Mouse (Mus musculus) midbrain, embryonic 11.5 days (tissue): ENCODE data around the gene Olfm1. TPM values are rescaled to one million over a fixed set of nuclear protein-coding genes. Genes with fewer than 3 reads are reported as not detected.

ENCODE experiments used
- ATAC-seq: fragments of 200-750 bp; cut with Nextera tagmentation; 2 replicates; pipeline ENCODE4 v1.8.0; 2017; ENCODE audit warnings: moderate TSS enrichment, moderate library complexity; ENCODE audit not compliant: low FRiP score
- DNase-seq: peaks from one replicate; pipeline ENCODE4 v3.0.0; 2015; ENCODE audit warnings: low spot score; ENCODE audit errors: missing footprints
- H3K27ac ChIP-seq: fragments of 300-500 bp; sonication (generic); 2 replicates; pipeline ENCODE4 v1.5.1; 2014; ENCODE audit warnings: low read depth, low read length
- H3K27me3 ChIP-seq: fragments of 300-500 bp; sonication (generic); 2 replicates; pipeline ENCODE4 v1.6.1; 2014; ENCODE audit warnings: mild to moderate bottlenecking, low read length, moderate library complexity, mixed read lengths; ENCODE audit not compliant: control insufficient read depth, insufficient read depth
- H3K36me3 ChIP-seq: fragments of 300-500 bp; sonication (generic); 2 replicates; pipeline ENCODE4 v1.6.1; 2014; ENCODE audit warnings: mild to moderate bottlenecking, low read length, moderate library complexity, mixed read lengths; ENCODE audit not compliant: control insufficient read depth, insufficient read depth
- H3K4me1 ChIP-seq: fragments of 300-500 bp; sonication (generic); 2 replicates; pipeline ENCODE4 v1.6.1; 2014; ENCODE audit warnings: low read length; ENCODE audit not compliant: control insufficient read depth, insufficient read depth
- H3K4me2 ChIP-seq: fragments of 300-500 bp; sonication (generic); 2 replicates; pipeline ENCODE4 v1.6.1; 2014; ENCODE audit warnings: mild to moderate bottlenecking, moderate library complexity
- H3K4me3 ChIP-seq: fragments of 300-500 bp; sonication (generic); 2 replicates; pipeline ENCODE4 v1.5.1; 2014; ENCODE audit warnings: low read depth, low read length
- H3K9ac ChIP-seq: fragments of 300-500 bp; sonication (generic); 2 replicates; pipeline ENCODE4 v1.6.1; 2014; ENCODE audit warnings: low read length
- H3K9me3 ChIP-seq: fragments of 300-500 bp; sonication (generic); 2 replicates; pipeline ENCODE4 v1.6.1; 2016; ENCODE audit warnings: low read length; ENCODE audit not compliant: control insufficient read depth
- WGBS: fragments of 180-500 bp; shearing (Covaris S2); extraction: QIAGEN DNeasy Blood & Tissue Kit; methylation state at CpG from one replicate; pipeline ENCODE4 v1.1.7; 2014; 5-methylcytosine and 5-hydroxymethylcytosine counted together
- polyA plus RNA-seq: library from polyadenylated mRNA; unstranded; fragments of >200 nt; fragmentation: Nextera tagmentation; extraction: Ambion mirVana; gene quantifications from 2 replicates; pipeline ENCODE4 v1.2.1, GENCODE M21; 2014

Gene Olfm1
- polyA plus RNA-seq, 1 experiment from 2014 or later = 68.6 TPM

DNA sequence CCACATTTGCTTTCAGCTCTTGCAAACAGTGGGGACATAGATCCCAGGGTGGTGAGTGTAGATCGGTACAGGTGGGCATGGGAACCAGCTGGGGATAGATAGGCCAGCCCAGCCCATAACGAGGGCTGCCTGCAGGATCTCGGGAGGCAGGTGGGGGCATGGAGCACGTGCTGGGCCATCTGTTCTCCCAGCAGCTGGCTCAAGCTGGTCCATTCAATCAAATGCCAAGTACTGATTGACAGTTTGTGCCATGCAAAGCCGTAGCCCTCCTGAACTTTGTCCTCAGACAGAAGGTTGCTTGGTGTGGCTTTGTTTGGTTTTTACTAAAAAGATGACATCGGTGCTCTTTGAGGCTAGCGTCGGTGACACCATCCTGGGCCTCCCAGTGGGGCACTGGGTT lies 2.9 kb downstream of the Olfm1 start:
- H3K4me2 ChIP-seq = no peak overlapping the region
- no peak overlapping the region for H3K27ac ChIP-seq
- no peaks in the 10 kb centered on the region for H3K27me3 ChIP-seq
- ATAC-seq (no peak), DNase-seq (peak; percentile 47)
- peaks cover 13% of the 10 kb centered on the region for H3K4me1 ChIP-seq
- H3K9ac ChIP-seq = no peak overlapping the region
- no peaks in the 10 kb centered on the region for H3K36me3 ChIP-seq
- H3K4me3 ChIP-seq = no peak overlapping the region
- no peaks in the 10 kb centered on the region for H3K9me3 ChIP-seq
- 78% methylated on average over 8 of the region's 8 CpGs for WGBS

DNA sequence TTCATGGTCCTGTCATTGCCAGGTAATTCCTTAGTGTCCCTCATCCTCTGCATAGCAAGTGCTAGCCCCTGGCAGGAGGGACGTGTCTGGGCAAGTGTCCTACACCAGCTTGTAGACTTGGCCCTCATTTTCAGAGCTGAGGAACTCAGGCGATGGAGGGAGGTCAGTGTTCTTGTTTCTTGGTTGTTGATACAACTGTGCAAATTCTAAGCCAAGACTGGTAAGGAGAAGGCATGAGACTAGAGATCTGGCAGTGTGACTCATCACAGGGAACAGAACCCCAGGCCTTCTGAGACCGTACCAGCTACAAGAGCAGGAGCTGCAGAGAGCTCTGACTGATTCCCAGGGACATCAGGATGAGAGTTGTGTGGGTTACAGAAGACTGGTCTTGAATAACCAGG lies 8.6 kb downstream of the Olfm1 start:
- no peaks in the 10 kb centered on the region for H3K9me3 ChIP-seq
- no peak overlapping the region for H3K27ac ChIP-seq
- no peak overlapping the region for H3K9ac ChIP-seq
- H3K4me1 ChIP-seq = peaks cover 12% of the 10 kb centered on the region
- 86% methylated on average over 3 of the region's 3 CpGs for WGBS
- no peaks in the 10 kb centered on the region for H3K36me3 ChIP-seq
- H3K27me3 ChIP-seq = no peaks in the 10 kb centered on the region
- no peak overlapping the region for H3K4me2 ChIP-seq
- ATAC-seq (no peak), DNase-seq (no peak)
- no peak overlapping the region for H3K4me3 ChIP-seq

DNA sequence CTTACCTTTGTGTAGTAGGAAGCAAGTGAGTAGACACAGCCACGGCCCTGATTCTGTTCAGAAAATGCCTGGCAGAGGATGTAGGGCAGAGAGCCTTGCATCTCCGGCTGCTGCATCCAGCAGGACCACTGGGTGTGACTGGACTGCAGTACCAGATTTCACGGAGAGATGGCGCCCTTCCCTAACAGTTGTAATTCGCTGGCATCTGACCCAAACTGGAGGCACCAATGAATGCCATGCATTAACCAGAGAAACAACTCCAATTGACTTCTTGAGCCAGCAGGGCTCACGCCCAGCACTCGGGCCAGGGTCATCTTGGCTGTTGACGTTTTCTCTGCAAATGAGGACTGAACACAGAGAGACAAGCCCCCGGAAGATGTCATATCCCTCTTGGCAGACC lies 11.4 kb downstream of the Olfm1 start:
- H3K4me1 ChIP-seq = peaks cover 15% of the 10 kb centered on the region
- no peak overlapping the region for H3K27ac ChIP-seq
- no peak overlapping the region for H3K9ac ChIP-seq
- DNase-seq (peak; percentile 100), ATAC-seq (0 out of 2 replicates have a peak, but pooled peaks have one; percentile 17)
- no peak overlapping the region for H3K4me3 ChIP-seq
- H3K9me3 ChIP-seq = no peaks in the 10 kb centered on the region
- H3K36me3 ChIP-seq = no peaks in the 10 kb centered on the region
- no peak overlapping the region for H3K4me2 ChIP-seq
- 5% methylated on average over 9 of the region's 9 CpGs for WGBS
- H3K27me3 ChIP-seq = no peaks in the 10 kb centered on the region

DNA sequence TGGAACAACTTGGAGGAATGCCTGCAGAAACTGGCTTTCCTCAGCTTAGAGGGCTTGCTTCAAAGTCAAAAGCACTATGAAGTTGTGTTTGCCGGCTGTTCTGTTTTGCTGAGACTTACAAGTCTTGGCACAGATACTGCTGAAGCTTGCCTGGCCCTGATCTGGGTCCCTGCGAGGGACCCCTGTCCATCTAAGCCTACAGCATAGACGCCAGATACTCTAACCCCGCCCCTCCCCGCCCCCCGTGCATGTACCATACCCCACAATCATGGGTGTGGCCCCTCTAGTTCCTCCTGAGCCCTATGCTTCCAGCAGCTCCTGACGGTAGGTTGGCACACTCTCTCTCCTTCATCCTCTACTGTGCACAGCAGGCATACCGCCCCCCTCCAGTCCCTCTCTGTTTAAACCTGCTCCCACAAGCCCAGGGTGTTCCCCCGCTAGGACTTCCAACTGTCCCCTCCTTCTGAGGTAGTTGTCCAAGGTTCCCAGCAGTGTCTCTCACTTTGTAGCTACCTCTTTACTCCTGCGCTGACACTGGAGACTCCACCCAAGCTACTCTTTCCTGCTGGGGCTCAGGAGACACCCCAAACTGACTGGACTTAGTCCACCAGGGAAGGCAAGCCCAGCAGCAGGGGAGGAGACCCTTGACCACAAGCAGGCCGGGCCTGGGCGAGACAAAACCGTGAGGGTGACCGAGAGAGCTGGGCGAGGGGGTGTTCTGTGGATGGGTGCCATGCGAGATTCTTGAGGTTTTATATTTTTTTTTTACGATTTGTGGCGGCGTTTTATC lies 12.1 kb downstream of the Olfm1 start:
- peak; percentile 89 for DNase-seq
- Histone ChIP-seq H3K36me3 (no peaks in the 10 kb centered on the region), H3K9me3 (no peaks in the 10 kb centered on the region), H3K4me2 (peak overlapping the region; percentile 99), H3K9ac (no peak overlapping the region; the same call in 1 of the 2 replicates), H3K4me1 (peaks cover 15% of the 10 kb centered on the region), H3K4me3 (peak overlapping the region; percentile 54), H3K27ac (no peak overlapping the region), H3K27me3 (no peaks in the 10 kb centered on the region)
- 18% methylated on average over 19 of the region's 19 CpGs for WGBS
- ATAC-seq = 0 out of 2 replicates have a peak, but pooled peaks have one; percentile 1

DNA sequence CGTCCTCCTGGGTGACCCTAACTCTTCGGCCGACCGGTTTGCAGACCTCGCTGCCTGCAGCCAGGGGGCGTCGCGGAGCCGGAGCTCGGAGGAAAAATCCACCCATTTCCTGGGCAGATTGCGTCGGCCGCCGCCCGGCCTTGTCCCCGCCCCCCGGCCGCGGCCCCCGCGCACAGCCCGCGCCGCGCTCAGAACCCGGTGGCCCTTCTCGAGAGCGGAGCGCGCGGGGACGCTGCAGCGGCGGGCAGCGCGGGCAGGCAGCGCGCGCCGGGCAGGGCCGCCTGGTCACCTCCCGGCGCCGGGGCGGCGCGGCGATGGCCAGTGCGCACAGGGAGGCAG lies 12.6 kb downstream of the Olfm1 start:
- H3K27ac ChIP-seq = no peak overlapping the region
- no peaks in the 10 kb centered on the region for H3K36me3 ChIP-seq
- no peaks in the 10 kb centered on the region for H3K9me3 ChIP-seq
- ATAC-seq (peak; percentile 72), DNase-seq (peak; percentile 96)
- no peaks in the 10 kb centered on the region for H3K27me3 ChIP-seq
- H3K4me2 ChIP-seq = peak overlapping the region; percentile 99
- under 1% methylated on average over 47 of the region's 49 CpGs for WGBS
- H3K4me3 ChIP-seq = peak overlapping the region; percentile 54
- H3K9ac ChIP-seq = peak overlapping the region; percentile 78
- peaks cover 15% of the 10 kb centered on the region for H3K4me1 ChIP-seq

DNA sequence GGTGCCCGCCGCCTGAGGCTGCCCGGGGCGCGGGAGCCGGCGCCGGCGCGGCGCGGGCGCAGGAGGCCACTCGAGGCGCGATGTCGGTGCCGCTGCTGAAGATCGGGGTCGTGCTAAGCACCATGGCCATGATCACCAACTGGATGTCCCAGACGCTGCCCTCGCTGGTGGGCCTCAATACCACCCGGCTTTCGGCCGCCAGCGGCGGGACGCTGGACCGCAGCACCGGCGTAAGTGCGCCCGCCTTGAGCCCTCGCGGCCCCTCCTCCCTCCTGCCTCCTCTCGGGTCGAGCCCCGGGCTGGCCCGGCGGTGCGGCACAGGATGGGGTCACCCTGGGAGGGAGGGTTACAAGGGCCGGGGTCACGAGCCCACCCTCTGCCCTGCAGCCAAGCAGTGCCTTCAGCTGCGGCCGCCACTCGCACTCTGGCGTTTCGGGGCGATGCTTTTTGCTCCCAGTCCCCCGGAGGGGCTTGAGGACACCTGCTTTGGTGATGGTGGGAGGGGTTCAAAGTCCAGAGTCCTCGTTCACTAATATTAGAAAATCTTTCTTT lies 13.2 kb downstream of the Olfm1 start:
- Histone ChIP-seq H3K27me3 (no peaks in the 10 kb centered on the region), H3K4me2 (peak overlapping the region; percentile 99), H3K9me3 (no peaks in the 10 kb centered on the region), H3K9ac (peak overlapping the region; percentile 78), H3K27ac (no peak overlapping the region; the same call in 1 of the 2 replicates), H3K4me1 (peaks cover 15% of the 10 kb centered on the region), H3K36me3 (no peaks in the 10 kb centered on the region), H3K4me3 (peak overlapping the region; percentile 54)
- ATAC-seq (peak; percentile 49), DNase-seq (peak; percentile 93)
- WGBS = 1% methylated on average over 50 of the region's 51 CpGs

DNA sequence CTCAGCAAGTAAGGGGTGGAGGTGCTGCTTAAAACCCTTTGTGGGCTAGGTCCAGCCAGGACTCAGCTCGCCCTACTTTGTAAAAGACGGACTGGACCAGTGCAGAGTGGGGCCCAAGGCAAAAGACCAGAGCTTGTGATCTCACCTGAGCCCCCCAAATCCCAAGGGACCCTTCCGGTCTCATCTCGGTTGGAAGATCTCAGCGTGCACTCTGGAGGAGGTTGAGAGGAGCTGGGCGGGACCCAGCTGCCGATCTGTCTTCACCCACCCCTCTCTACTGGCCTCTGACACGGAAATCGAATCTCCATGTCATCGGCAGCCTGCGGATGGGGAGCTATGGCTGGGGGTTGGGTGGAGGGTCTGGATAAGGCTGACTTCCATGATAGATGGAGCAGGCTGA lies 13.7 kb downstream of the Olfm1 start:
- ATAC-seq = 0 out of 2 replicates have a peak, but pooled peaks have one; percentile 51
- H3K4me1 ChIP-seq = peaks cover 15% of the 10 kb centered on the region
- WGBS = 9% methylated on average over 11 of the region's 11 CpGs

DNA sequence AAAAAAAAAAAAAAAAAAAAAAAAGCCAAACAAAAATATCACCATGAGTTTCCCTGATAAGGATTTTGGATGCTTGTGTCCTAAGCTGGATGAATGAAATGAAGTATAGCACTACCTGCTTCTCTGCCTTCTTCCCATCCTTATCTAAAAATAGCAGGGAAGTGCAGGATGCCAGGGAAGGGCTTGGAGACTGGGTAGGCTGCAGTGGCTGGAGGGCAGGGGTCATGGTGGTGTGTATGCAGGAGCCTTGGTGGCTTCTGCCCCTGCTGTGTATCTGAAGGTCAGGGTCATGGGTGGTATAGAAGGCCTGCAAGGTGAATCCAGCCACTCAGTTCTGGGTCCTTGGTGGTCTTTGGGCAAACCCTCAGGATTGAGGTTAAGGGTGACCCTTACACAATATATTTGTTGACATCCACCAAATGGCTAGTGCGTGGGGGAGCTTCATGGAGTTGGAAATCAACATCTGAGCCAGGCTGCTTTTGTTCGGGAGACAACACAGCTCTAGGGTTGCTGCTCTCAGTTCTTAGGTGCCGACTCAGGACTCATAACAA lies 14.5 kb downstream of the Olfm1 start:
- DNase-seq = no peak
- Histone ChIP-seq H3K9me3 (no peaks in the 10 kb centered on the region), H3K27me3 (no peaks in the 10 kb centered on the region), H3K36me3 (no peaks in the 10 kb centered on the region), H3K9ac (no peak overlapping the region), H3K4me2 (no peak overlapping the region), H3K4me3 (no peak overlapping the region), H3K4me1 (peaks cover 18% of the 10 kb centered on the region), H3K27ac (no peak overlapping the region)
- WGBS = 76% methylated on average over 3 of the region's 3 CpGs
- ATAC-seq = no peak

More for the DNA sequence above, 13.7 kb downstream of the Olfm1 start:
- no peaks in the 10 kb centered on the region for H3K36me3 ChIP-seq
- peak overlapping the region; percentile 78 for H3K9ac ChIP-seq
- peak overlapping the region; percentile 54 for H3K4me3 ChIP-seq
- H3K4me2 ChIP-seq = peak overlapping the region; percentile 99
- no peaks in the 10 kb centered on the region for H3K27me3 ChIP-seq
- no peak overlapping the region for H3K27ac ChIP-seq
- no peaks in the 10 kb centered on the region for H3K9me3 ChIP-seq
- peak; percentile 89 for DNase-seq

DNA sequence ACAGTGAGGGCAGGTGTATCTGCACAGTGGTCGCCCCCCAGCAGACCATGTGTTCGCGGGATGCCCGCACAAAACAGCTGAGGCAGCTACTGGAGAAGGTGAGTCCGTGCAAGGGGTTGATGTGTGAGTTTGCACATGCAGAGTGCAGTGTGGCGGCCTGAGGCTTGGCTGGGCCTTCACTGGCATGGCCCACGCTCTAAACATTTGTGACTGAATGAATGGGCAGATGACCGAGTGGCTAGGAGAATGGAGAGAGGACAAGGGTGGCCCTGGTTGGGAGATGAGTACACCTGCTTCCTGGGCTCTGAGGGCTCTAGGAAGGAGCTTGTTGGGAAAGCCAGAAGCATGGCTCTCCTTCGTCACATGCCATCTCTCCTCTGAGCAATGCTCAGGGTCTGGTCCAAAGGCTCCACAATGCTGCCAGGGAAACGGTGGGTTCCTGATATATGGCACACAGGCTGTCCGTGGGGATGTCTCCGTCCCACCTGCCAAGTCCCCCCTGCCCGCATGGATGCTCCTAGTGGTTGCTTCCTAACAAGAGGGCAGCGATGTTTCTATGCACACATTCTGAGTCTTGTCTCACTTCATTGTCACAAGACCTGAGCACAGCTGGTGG lies 15.4 kb downstream of the Olfm1 start:
- Histone ChIP-seq H3K36me3 (no peaks in the 10 kb centered on the region), H3K4me1 (peaks cover 18% of the 10 kb centered on the region), H3K27me3 (no peaks in the 10 kb centered on the region), H3K9me3 (no peaks in the 10 kb centered on the region), H3K4me3 (no peak overlapping the region), H3K4me2 (no peak overlapping the region), H3K27ac (no peak overlapping the region), H3K9ac (no peak overlapping the region)
- WGBS = 91% methylated on average over 14 of the region's 14 CpGs
- no peak for DNase-seq
- ATAC-seq = no peak
